ENCODE assay signal across 11 mouse cellular contexts in the genomic region with DNA sequence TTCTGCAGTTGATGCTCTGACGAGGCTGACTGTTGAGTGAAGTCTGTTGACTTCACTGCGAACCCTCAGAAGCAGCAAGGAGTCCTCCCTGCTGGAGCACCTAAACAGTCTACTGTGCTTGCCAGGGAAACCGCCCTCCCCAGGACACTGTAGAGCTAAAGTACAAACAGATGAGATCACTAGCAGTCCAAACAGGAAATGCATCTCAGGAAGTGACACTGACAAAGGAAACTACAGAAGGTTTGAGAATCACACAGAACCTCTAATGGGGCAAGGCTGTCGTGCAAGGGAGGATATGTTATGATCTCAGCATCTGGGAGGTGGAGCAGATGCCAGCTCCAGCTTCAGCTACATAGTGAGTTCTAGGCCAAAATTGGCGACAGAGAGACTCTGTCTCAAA. TPM values are rescaled to one million over a fixed set of nuclear protein-coding genes. Genes with fewer than 3 reads are reported as not detected.
DNase-seq lines count a peak whose midpoint lies in the region; TF ChIP-seq lines count a peak whose summit lies in the region.
"Had no signal": no experiment of that assay in that cellular context is flagged by ENCODE, and none has a peak within 500 bp of the region (broad histone marks: within the 10 kb centered on the region; RNA-seq: fewer than 3 reads in every experiment).

No protein-coding gene starts in this region.

- no peak for TF ChIP-seq POLR2A in liver, adult 2 months (IDR thresholded peaks at IDR 0.05; ENCODE audit: extremely low read depth, insufficient read depth, low read length)

- no peak overlapping the region for H3K27ac ChIP-seq in liver, adult 2 months (replicated peaks; ENCODE audit: insufficient read depth, low read depth, low read length)
- H3K27ac ChIP-seq: heart, embryonic 10.5 days; liver, embryonic 15.5 days had no signal

- no peaks in the 10 kb centered on the region for H3K36me3 ChIP-seq in liver, adult 2 months (ENCODE audit: control insufficient read depth, insufficient read depth, low read length)
- H3K36me3 ChIP-seq: heart, embryonic 10.5 days; liver, embryonic 15.5 days had no signal

- no peaks in the 10 kb centered on the region for H3K79me2 ChIP-seq in liver, adult 2 months (ENCODE audit: control insufficient read depth, insufficient read depth, low read length)

- no peak overlapping the region for H3K4me3 ChIP-seq in liver, adult 2 months (ENCODE audit: insufficient read depth, low read depth, low read length)
- H3K4me3 ChIP-seq: heart, embryonic 10.5 days; liver, embryonic 15.5 days had no signal

- 70% methylated on average over 5 of the region's 5 CpGs for WGBS in liver, adult 2 months

- no peak overlapping the region for H3K9ac ChIP-seq in liver, adult 2 months (ENCODE audit: low read depth, low read length)
- H3K9ac ChIP-seq: liver, embryonic 15.5 days had no signal

- DNase-seq in liver, adult 2 months (ENCODE audit: extremely low read depth, low read depth, low spot score) = peak; percentile 4
- DNase-seq in liver = no peak
- peak; percentile 7 to 24 for DNase-seq in CD8-positive naive resting alpha-beta T cell, adult 2 months (ENCODE audit: low read depth in 2 of 2, low spot score in 2 of 2)
- peak; percentile 14 for DNase-seq in lung, postnatal 14 days
- peak; percentile 59 for DNase-seq in thymus, postnatal 0 days (ENCODE audit: low spot score)
- no peak for DNase-seq in cerebellum, adult 11-12 months
- no peak for DNase-seq in embryo, embryonic 10 days (ENCODE audit: low spot score)
- DNase-seq in cerebellum, postnatal 14 days = no peak
- DNase-seq: right cerebral cortex, adult 18-20 months had no signal

- no peak for TF ChIP-seq CTCF in liver, adult 2 months (IDR thresholded peaks at IDR 0.05; ENCODE audit: low read depth, low read length)

- H3K27me3 ChIP-seq in liver, adult 2 months (ENCODE audit: control insufficient read depth, insufficient read depth, low read length) = no peaks in the 10 kb centered on the region
- H3K27me3 ChIP-seq: liver, embryonic 15.5 days had no signal

- H3K4me1 ChIP-seq in liver, adult 2 months (ENCODE audit: control insufficient read depth, insufficient read depth, low read length) = no peaks in the 10 kb centered on the region; the same call in 1 of the 2 replicates
- H3K4me1 ChIP-seq: heart, embryonic 10.5 days; liver, embryonic 15.5 days had no signal

RNA-seq across cellular contexts. Expression of a gene that starts 14.1 kb away (rescaled TPM):
- 2.8 TPM in 2 replicates for total RNA-seq in liver, adult 2 months (2014; rRNA removed)
- polyA plus RNA-seq in liver, adult 2 months (2012; rRNA removed) = 0.44 and 0.73 TPM in 2 replicates
- 2.9 and 5.2 TPM in 2 replicates for polyA plus RNA-seq in thymus, postnatal 0 days (2015; fragmentation: Nextera tagmentation; extraction: Ambion mirVana)

Comparison
In these comparisons a context has a peak if more than half of its experiments do, and no peak if none do; other contexts are left out.
1. DNase-seq: peak in liver, adult 2 months (single experiment), CD8-positive naive resting alpha-beta T cell, adult 2 months (2 of 2), lung, postnatal 14 days (single experiment) and thymus, postnatal 0 days (single experiment); none in liver (single experiment), cerebellum, adult 11-12 months (single experiment), embryo, embryonic 10 days (single experiment) and cerebellum, postnatal 14 days (0 of 2).